Mouse (Mus musculus): ENCODE measurements around the gene Plb1. TPM values are rescaled to one million over a fixed set of nuclear protein-coding genes. Genes with fewer than 3 reads are reported as not detected.

Plb1 gene
- total RNA-seq, 2 experiments from 2014 or later = not detected

DNA sequence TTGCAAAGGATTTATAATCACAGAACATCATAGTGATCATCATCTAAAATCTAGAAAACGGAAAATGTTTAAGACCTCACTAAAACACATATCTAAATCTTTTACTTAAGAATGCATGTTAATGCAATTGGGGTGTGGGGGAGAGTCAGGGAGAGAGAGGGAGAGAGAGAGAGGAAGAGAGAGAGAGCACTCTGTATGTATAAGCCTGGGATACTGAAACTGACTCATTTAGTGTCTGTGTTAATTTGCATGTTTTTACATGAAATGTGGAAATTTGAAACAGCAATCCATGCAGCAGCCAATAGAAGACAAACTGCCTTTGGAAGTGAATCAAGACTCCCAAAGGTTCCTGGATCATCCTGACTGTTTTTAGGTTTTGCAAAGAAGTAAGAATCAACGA lies 181.1 kb downstream of the Plb1 start:
- no peak for ATAC-seq (replicated peaks; ENCODE audit: low FRiP score, poor library complexity, severe bottlenecking)

- ATAC-seq (replicated peaks; ENCODE audit: low FRiP score, poor library complexity, severe bottlenecking) = no peak
These were observed 182.0 kb downstream of the Plb1 start for GRCm38 (mm10) chr5:32414461-32414985.

DNA sequence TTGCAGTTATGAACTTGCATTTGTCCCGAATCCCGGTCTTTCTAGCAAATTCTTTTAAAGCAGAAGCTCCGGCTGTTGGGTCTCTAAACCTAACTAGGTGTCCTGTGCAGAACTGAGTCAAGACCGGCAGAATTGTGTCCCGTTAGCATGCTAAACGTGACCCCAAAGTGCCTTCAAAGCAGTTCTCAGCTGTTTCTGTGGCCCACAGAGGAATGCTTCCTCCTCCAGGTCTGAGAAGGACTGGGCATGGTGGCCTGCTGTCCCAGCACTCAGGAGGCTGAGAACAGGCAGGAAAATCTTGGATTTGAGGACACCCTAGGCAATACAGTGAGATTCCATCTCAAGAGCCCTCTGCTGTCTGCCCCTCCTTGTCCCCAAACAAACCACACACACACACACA lies 183.0 kb downstream of the Plb1 start:
- no peak for ATAC-seq (replicated peaks; ENCODE audit: low FRiP score, poor library complexity, severe bottlenecking)

Other genes starting within 250 kb of the Plb1 start
- 7.9 and 12.2 TPM in 2 replicates for gene Fosl2, start 96.9 kb upstream of the Plb1 start, total RNA-seq (2015; ENCODE audit: low replicate concordance)
- 2.4 and 2.9 TPM in 2 replicates for gene Fosl2, start 96.9 kb upstream of the Plb1 start, total RNA-seq (2017; ENCODE audit: low replicate concordance)
- gene Ppp1cb, start 226.1 kb downstream of the Plb1 start, total RNA-seq (2015; ENCODE audit: low replicate concordance) = 194 and 207 TPM in 2 replicates
- 395 and 426 TPM in 2 replicates for gene Ppp1cb, start 226.1 kb downstream of the Plb1 start, total RNA-seq (2017; ENCODE audit: low replicate concordance)